Mouse (Mus musculus) forebrain, postnatal 0 days (tissue): ENCODE data around the gene Ncapd3. TPM values are rescaled to one million over a fixed set of nuclear protein-coding genes. Genes with fewer than 3 reads are reported as not detected.

Experiments
- ATAC-seq: fragments of 200-750 bp; cut with Nextera tagmentation; 2 replicates; pipeline ENCODE4 v1.8.0; 2017; ENCODE audit warnings: mild to moderate bottlenecking, moderate library complexity
- DNase-seq: peaks from one replicate; pipeline ENCODE4 v3.0.0-alpha.2; 2015
- H3K27ac ChIP-seq: fragments of 300-500 bp; sonication (generic); 2 replicates; pipeline ENCODE4 v1.5.1; 2014; ENCODE audit warnings: low read depth, mild to moderate bottlenecking, antibody characterized with exemption, low read length, moderate library complexity, mixed read lengths
- H3K27me3 ChIP-seq: fragments of 300-500 bp; sonication (generic); 2 replicates; pipeline ENCODE4 v1.6.1; 2014; ENCODE audit warnings: mild to moderate bottlenecking, low read length, mixed read lengths; ENCODE audit not compliant: insufficient read depth
- H3K36me3 ChIP-seq: fragments of 300-500 bp; sonication (generic); 2 replicates; pipeline ENCODE4 v1.6.1; 2014; ENCODE audit warnings: mild to moderate bottlenecking, moderate library complexity; ENCODE audit not compliant: insufficient read depth
- H3K4me1 ChIP-seq: fragments of 300-500 bp; sonication (generic); 2 replicates; pipeline ENCODE4 v1.6.1; 2014; ENCODE audit warnings: antibody characterized with exemption; ENCODE audit not compliant: insufficient read depth
- H3K4me2 ChIP-seq: fragments of 300-500 bp; sonication (generic); 2 replicates; pipeline ENCODE4 v1.6.1; 2014; ENCODE audit warnings: low read depth, mild to moderate bottlenecking, moderate library complexity
- H3K4me3 ChIP-seq: fragments of 300-500 bp; sonication (generic); 2 replicates; pipeline ENCODE4 v1.5.1; 2014; ENCODE audit warnings: low read depth, low read length, mixed read lengths
- H3K9ac ChIP-seq: fragments of 300-500 bp; sonication (generic); 2 replicates; pipeline ENCODE4 v1.6.1; 2014; ENCODE audit warnings: mild to moderate bottlenecking
- H3K9me3 ChIP-seq: fragments of 300-500 bp; sonication (generic); 2 replicates; pipeline ENCODE4 v1.6.1; 2016; ENCODE audit warnings: low read length
- CTCF ChIP-seq: sonication (generic); IDR thresholded peaks from 2 replicates; pipeline ENCODE4 v1.5.1; 2016; ENCODE audit warnings: antibody characterized with exemption, control low read depth, low read depth
- WGBS: fragments of 180-500 bp; shearing (Covaris S2); extraction: QIAGEN DNeasy Blood & Tissue Kit; methylation state at CpG from one replicate; pipeline ENCODE4 v1.1.7; 2014; 5-methylcytosine and 5-hydroxymethylcytosine counted together
- polyA plus RNA-seq: library from polyadenylated mRNA; unstranded; fragments of >200 nt; fragmentation: Nextera tagmentation; extraction: Ambion mirVana; gene quantifications from 2 replicates; pipeline ENCODE4 v1.2.1, GENCODE M21; 2015
- total RNA-seq: library from RNA; depleted of rRNA; stranded (reverse); fragments of >200 nt; gene quantifications from 2 replicates; pipeline ENCODE4 v1.2.3, GENCODE M21; 2014; rRNA removed

Gene Ncapd3
- total and polyA plus RNA-seq, 2 experiments from 2014 or later, result 6.2 to 23.1 TPM

DNA sequence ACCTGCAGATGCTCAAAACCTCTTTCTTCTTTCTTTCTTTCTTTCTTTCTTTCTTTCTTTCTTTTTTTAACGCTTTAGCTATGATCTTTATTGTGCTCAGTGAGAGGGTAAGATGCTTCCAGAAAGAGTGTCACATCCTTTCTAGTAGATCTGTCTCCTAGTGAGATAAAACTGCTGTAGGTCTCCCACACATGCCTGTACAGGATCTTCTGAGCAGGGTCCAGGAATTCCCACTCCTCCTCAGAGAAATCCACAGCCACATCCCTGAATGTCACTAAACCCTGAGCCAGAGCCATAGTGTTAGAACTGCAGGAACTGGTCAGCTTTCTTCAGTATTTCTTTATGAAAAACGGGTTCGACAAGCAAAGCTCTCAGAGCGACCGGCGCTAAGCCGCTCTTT, 105.4 kb downstream of the Ncapd3 start:
- no peak for TF ChIP-seq CTCF
- Histone ChIP-seq H3K27me3 (no peaks in the 10 kb centered on the region), H3K4me2 (no peak overlapping the region), H3K36me3 (no peaks in the 10 kb centered on the region), H3K9me3 (no peaks in the 10 kb centered on the region), H3K9ac (no peak overlapping the region), H3K4me3 (no peak overlapping the region), H3K4me1 (no peaks in the 10 kb centered on the region), H3K27ac (no peak overlapping the region)
- no peak for ATAC-seq
- no peak for DNase-seq
- 89% methylated on average over 7 of the region's 7 CpGs for WGBS

DNA sequence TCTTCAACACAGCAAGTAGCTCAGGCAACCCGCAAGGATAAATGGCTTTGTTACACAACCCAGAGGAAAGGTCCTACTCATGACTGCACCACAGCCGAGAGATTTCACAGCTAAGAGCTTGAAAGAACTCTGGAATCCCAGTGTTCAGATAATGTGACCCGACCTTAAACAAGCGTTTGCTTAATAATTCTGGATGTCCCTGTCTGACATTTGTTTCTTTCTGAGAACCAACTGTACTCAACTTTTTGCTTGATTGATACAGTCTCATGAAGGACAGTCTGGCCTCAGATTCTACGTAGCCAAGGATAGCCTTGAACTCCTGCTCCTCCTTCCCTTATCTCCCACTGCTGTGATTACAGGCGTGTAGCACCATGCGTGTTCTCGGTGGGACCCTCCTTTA, 106.7 kb downstream of the Ncapd3 start:
- Histone ChIP-seq H3K27me3 (no peaks in the 10 kb centered on the region), H3K36me3 (no peaks in the 10 kb centered on the region), H3K4me1 (no peaks in the 10 kb centered on the region), H3K4me3 (no peak overlapping the region), H3K9me3 (no peaks in the 10 kb centered on the region), H3K27ac (no peak overlapping the region), H3K4me2 (no peak overlapping the region), H3K9ac (no peak overlapping the region)
- 87% methylated on average over 8 of the region's 8 CpGs for WGBS
- DNase-seq (no peak), ATAC-seq (no peak)
- no peak for TF ChIP-seq CTCF

GRCm38 (mm10) chr9:27140432-27141065, 110.6 kb downstream of the Ncapd3 start:
- Histone ChIP-seq H3K9ac (no peak overlapping the region), H3K27me3 (no peaks in the 10 kb centered on the region), H3K4me1 (no peaks in the 10 kb centered on the region), H3K36me3 (no peaks in the 10 kb centered on the region), H3K4me2 (no peak overlapping the region), H3K9me3 (no peaks in the 10 kb centered on the region), H3K4me3 (no peak overlapping the region), H3K27ac (no peak overlapping the region)
- no peak for TF ChIP-seq CTCF
- WGBS, result 88% methylated on average over 10 of the region's 10 CpGs
- DNase-seq, result no peak
- no peak for ATAC-seq

DNA sequence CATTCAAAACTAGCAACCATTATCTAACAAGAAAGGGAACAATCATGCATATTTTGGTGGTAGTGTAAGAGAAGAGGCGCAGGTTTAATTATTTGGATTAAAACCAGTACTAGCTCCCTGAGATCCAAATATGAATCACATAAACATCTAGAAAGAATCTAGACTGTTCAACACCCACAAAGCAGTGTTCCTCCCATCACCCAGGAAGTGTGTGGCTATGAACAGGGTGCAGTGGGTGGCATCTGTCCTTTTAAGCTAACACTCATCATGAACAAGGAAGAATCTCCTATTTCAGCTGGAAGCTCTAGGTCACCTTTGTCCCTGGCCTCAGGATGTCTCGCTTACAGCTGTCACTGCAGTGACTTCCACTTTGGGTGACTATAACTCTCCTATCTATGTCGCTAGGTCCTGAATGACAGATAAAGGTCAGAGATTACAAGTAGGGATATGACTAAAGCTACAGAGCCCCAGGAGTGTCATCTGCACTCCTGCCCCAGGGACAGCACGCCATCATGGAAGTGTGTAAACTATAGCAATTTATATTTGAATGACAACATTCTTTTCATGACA, 114.4 kb downstream of the Ncapd3 start:
- no peak for ATAC-seq
- no peak for DNase-seq
- Histone ChIP-seq H3K4me2 (no peak overlapping the region), H3K9ac (no peak overlapping the region), H3K4me1 (peaks cover 10% of the 10 kb centered on the region), H3K4me3 (no peak overlapping the region), H3K27ac (no peak overlapping the region), H3K27me3 (no peaks in the 10 kb centered on the region), H3K9me3 (no peaks in the 10 kb centered on the region), H3K36me3 (no peaks in the 10 kb centered on the region)
- no peak for TF ChIP-seq CTCF
- 90% methylated on average over 4 of the region's 4 CpGs for WGBS

Other genes with a start within 250 kb of the Ncapd3 start
- 2.8 and 2.9 TPM in 2 replicates for gene Glb1l2, start 223.7 kb upstream of the Ncapd3 start, total RNA-seq
- gene Glb1l2, start 223.7 kb upstream of the Ncapd3 start, polyA plus RNA-seq, result 1.7 and 1.9 TPM in 2 replicates
- 0.23 TPM in 1 of 2 replicates, not detected in the other for gene Glb1l3, start 169.3 kb upstream of the Ncapd3 start, total RNA-seq
- gene Glb1l3, start 169.3 kb upstream of the Ncapd3 start, polyA plus RNA-seq, result 0.14 TPM in 1 of 2 replicates, not detected in the other
- gene Gm1110, start 107.1 kb upstream of the Ncapd3 start, total RNA-seq, result 0.33 TPM in 1 of 2 replicates, not detected in the other
- gene Gm1110, start 107.1 kb upstream of the Ncapd3 start, polyA plus RNA-seq, result 0.43 and 0.90 TPM in 2 replicates
- gene Acad8, start 30.6 kb upstream of the Ncapd3 start, total RNA-seq, result 24.0 and 27.1 TPM in 2 replicates
- 21.9 and 24.7 TPM in 2 replicates for gene Acad8, start 30.6 kb upstream of the Ncapd3 start, polyA plus RNA-seq
- 83.2 and 108 TPM in 2 replicates for gene Thyn1, start 30.5 kb upstream of the Ncapd3 start, total RNA-seq
- gene Thyn1, start 30.5 kb upstream of the Ncapd3 start, polyA plus RNA-seq, result 181 and 209 TPM in 2 replicates
- gene Vps26b, start 110 bp upstream of the Ncapd3 start, total RNA-seq, result 160 and 161 TPM in 2 replicates
- 76.1 and 86.1 TPM in 2 replicates for gene Vps26b, start 110 bp upstream of the Ncapd3 start, polyA plus RNA-seq
- gene Jam3, start 125.2 kb downstream of the Ncapd3 start, total RNA-seq, result 37.1 and 44.0 TPM in 2 replicates
- gene Jam3, start 125.2 kb downstream of the Ncapd3 start, polyA plus RNA-seq, result 20.6 and 27.7 TPM in 2 replicates